Mouse (Mus musculus) kidney, postnatal 0 days (tissue): ENCODE data around the gene Col4a2. TPM values are rescaled to one million over a fixed set of nuclear protein-coding genes. Genes with fewer than 3 reads are reported as not detected.

Experiments used
- ATAC-seq: fragments of 200-750 bp; cut with Nextera tagmentation; replicated peaks from 2 replicates; pipeline ENCODE4 v1.8.0; 2017; ENCODE audit warnings: low read depth, moderate number of reproducible peaks, moderate TSS enrichment, moderate library complexity; ENCODE audit not compliant: low FRiP score
- DNase-seq: peaks from one replicate; pipeline ENCODE4 v3.0.0-alpha.2; 2016; ENCODE audit warnings: low spot score
- H3K27ac ChIP-seq: fragments of 300-500 bp; sonication (generic); 2 replicates; pipeline ENCODE4 v1.5.1; 2014; ENCODE audit warnings: mild to moderate bottlenecking
- H3K27me3 ChIP-seq: fragments of 300-500 bp; sonication (generic); 2 replicates; pipeline ENCODE4 v1.6.1; 2014; ENCODE audit warnings: low read length, mixed read lengths; ENCODE audit not compliant: insufficient read depth
- H3K36me3 ChIP-seq: fragments of 300-500 bp; sonication (generic); 2 replicates; pipeline ENCODE4 v1.6.1; 2014; ENCODE audit warnings: low read length, mixed read lengths; ENCODE audit not compliant: insufficient read depth
- H3K4me1 ChIP-seq: fragments of 300-500 bp; sonication (generic); replicated peaks from 2 replicates; pipeline ENCODE4 v1.6.1; 2014; ENCODE audit warnings: antibody characterized with exemption, low read length, mixed read lengths; ENCODE audit not compliant: insufficient read depth
- H3K4me2 ChIP-seq: fragments of 300-500 bp; sonication (generic); 2 replicates; pipeline ENCODE4 v1.6.1; 2014; ENCODE audit warnings: mild to moderate bottlenecking, low read length, moderate library complexity, mixed read lengths
- H3K4me3 ChIP-seq: fragments of 300-500 bp; sonication (generic); replicated peaks from 2 replicates; pipeline ENCODE4 v1.5.1; 2014; ENCODE audit warnings: low read depth, low read length
- H3K9ac ChIP-seq: fragments of 300-500 bp; sonication (generic); 2 replicates; pipeline ENCODE4 v1.6.1; 2014; ENCODE audit warnings: low read depth, low read length
- H3K9me3 ChIP-seq: fragments of 300-500 bp; sonication (generic); replicated peaks from 2 replicates; pipeline ENCODE4 v1.6.1; 2016; ENCODE audit warnings: low read length, inconsistent platforms, mixed read lengths
- CTCF ChIP-seq: IDR thresholded peaks from 2 replicates; pipeline ENCODE4 v1.5.1; 2016; ENCODE audit warnings: antibody characterized with exemption, low read depth, mild to moderate bottlenecking, moderate library complexity
- WGBS: fragments of 180-500 bp; shearing (Covaris S2); extraction: QIAGEN DNeasy Blood & Tissue Kit; methylation state at CpG from one replicate; pipeline ENCODE4 v1.1.7; 2014; 5-methylcytosine and 5-hydroxymethylcytosine counted together
- polyA plus RNA-seq: library from polyadenylated mRNA; unstranded; fragments of >200 nt; fragmentation: Nextera tagmentation; extraction: Ambion mirVana; gene quantifications from 2 replicates; pipeline ENCODE4 v1.2.1, GENCODE M21; 2015

The Col4a2 gene
- polyA plus RNA-seq, 1 experiment from 2014 or later = 140 TPM

DNA sequence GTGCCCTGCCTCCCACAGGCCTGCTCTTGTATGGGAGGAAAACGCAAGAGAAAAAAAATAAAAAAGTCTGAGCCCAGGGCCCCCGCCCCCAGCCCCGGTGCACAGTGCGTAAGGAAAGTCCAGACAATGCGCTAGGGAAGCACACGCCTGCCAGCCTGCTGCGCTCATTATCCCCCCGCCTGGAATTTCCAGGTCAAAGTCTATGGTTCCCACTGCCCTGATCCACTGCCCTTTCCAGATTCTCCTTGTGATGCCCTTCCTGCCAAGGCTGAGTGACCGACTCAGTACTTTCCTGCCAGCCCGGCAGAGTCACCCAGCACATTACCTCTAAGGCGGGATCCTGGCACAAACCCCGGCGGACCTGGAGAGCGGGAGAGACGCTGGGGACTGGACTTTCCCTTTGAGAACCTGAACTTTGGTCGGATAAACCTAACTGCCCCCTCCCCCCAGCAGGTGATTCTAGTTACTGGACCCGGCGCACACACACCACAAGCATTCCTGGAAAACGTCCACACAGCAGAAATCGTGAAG, 33.2 kb upstream of the Col4a2 start:
- ATAC-seq (peak; percentile 77), DNase-seq (peak; percentile 81)
- WGBS = 33% methylated on average over 20 of the region's 20 CpGs
- Histone ChIP-seq H3K36me3 (no peaks in the 10 kb centered on the region), H3K27me3 (no peaks in the 10 kb centered on the region), H3K4me3 (no peak overlapping the region), H3K27ac (peak overlapping the region; percentile 74), H3K9ac (no peak overlapping the region; the same call in 1 of the 2 replicates), H3K4me1 (peaks cover 67% of the 10 kb centered on the region), H3K4me2 (peak overlapping the region; percentile 25), H3K9me3 (no peaks in the 10 kb centered on the region)
- peak; percentile 19; the same call in 1 of the 2 replicates for TF ChIP-seq CTCF

DNA sequence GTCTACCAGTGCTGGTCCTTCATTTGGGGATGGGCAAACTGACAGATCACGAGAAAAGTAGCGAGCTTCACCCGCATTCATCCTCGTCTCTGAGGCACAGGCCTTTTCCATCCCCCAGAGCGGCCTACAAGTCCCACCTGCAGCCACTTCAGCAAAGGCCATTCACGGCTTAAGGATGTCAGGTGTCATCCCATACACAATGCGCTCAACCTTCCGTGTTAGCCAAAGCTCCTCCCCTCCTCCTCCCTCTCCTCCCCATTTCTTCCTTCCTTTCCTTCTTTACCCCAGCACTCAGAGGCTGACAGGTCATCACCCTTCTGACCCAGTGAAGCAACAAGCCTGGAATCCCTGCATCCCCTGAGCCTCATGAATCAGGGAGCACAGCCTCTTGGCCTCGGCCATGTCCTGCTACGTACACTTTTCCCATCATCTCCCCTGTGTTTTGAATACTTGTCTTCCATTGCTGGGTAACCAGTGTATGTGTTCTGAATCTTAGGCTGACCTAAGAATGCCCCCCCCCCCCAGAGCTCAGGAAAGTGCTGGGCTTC, 31.8 kb upstream of the Col4a2 start:
- Histone ChIP-seq H3K4me1 (peaks cover 67% of the 10 kb centered on the region), H3K9ac (no peak overlapping the region), H3K27ac (peak overlapping the region; percentile 74), H3K4me3 (no peak overlapping the region), H3K27me3 (no peaks in the 10 kb centered on the region), H3K9me3 (no peaks in the 10 kb centered on the region), H3K36me3 (no peaks in the 10 kb centered on the region), H3K4me2 (no peak overlapping the region)
- WGBS = 63% methylated on average over 10 of the region's 10 CpGs
- ATAC-seq (no peak), DNase-seq (no peak)
- no peak for TF ChIP-seq CTCF

DNA sequence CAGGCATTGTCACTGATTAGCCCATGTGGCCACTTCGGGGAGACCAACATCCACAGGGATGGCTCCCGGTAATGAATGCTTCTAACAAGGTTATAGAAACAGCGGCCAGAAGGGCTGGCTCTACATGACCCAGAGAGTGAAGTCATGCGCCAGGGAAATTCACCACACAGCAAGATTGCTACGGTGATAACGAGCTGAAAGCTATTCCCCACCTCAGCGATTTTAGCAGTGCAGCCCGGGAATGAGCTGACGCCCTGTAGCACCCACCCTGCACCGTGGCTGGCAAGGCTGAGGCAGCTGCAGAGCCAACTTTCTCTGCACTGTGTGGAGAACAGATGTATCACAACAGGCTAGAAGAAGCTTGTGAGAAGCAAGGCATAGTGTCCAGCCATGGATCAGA, 30.5 kb upstream of the Col4a2 start:
- ATAC-seq = peak; percentile 39

DNA sequence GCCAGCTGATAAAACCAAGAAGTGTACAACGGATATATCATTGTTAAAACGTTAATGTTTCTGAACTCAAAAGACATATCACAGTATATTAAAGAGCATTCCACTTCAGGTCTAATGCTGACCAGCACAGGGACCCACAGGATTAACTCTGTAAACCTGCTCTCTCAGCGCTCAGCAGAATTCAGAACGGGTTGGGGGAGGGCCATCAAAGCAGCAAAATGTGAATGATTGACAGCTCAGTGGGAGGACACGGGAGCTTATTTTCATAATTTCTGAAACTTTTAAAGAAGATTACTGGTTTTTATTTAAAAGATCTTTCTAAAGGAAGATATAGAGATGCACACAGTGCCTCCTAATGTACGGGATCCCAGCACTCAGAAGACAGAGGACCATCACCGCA, 29.9 kb upstream of the Col4a2 start:
- Histone ChIP-seq H3K27me3 (no peaks in the 10 kb centered on the region), H3K9me3 (no peaks in the 10 kb centered on the region), H3K4me2 (no peak overlapping the region), H3K9ac (no peak overlapping the region), H3K27ac (peak overlapping the region; percentile 74), H3K36me3 (no peaks in the 10 kb centered on the region), H3K4me3 (no peak overlapping the region), H3K4me1 (peaks cover 66% of the 10 kb centered on the region)
- DNase-seq (no peak), ATAC-seq (no peak)
- no peak for TF ChIP-seq CTCF
- 61% methylated on average over 7 of the region's 7 CpGs for WGBS

More for the DNA sequence above, 30.5 kb upstream of the Col4a2 start:
- no peak for TF ChIP-seq CTCF
- no peaks in the 10 kb centered on the region for H3K27me3 ChIP-seq
- H3K9me3 ChIP-seq = no peaks in the 10 kb centered on the region
- 53% methylated on average over 10 of the region's 10 CpGs for WGBS
- H3K9ac ChIP-seq = no peak overlapping the region
- H3K36me3 ChIP-seq = no peaks in the 10 kb centered on the region
- peaks cover 67% of the 10 kb centered on the region for H3K4me1 ChIP-seq
- no peak overlapping the region for H3K4me3 ChIP-seq
- no peak for DNase-seq
- no peak overlapping the region for H3K4me2 ChIP-seq
- peak overlapping the region; percentile 74 for H3K27ac ChIP-seq

DNA sequence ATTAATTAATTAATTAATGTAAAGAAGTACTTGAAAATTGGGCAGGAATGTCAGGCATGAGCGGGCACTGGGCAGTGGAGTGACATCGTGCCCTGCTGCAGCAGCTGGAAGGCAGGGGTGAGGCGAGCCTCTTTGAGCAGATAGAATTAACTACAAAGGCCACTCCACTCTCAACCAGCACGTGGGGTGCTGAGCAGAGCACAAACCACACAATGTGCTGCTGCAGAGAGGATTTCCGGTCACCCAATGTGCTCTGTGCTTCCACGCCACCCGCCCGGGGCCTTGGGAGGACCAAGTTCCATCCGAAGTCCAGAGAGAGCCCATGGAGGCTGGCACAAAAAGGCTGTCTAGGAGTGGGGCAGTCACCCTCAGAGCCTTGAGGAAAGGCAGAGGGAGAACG, 29.4 kb upstream of the Col4a2 start:
- Histone ChIP-seq H3K27me3 (no peaks in the 10 kb centered on the region), H3K9me3 (no peaks in the 10 kb centered on the region), H3K27ac (peak overlapping the region; percentile 74), H3K36me3 (no peaks in the 10 kb centered on the region), H3K4me3 (no peak overlapping the region), H3K4me2 (no peak overlapping the region), H3K4me1 (peaks cover 62% of the 10 kb centered on the region), H3K9ac (no peak overlapping the region)
- TF ChIP-seq CTCF = no peak
- ATAC-seq = peak; percentile 25; the same call in 1 of the 2 replicates
- DNase-seq = no peak
- WGBS = 38% methylated on average over 10 of the region's 10 CpGs

DNA sequence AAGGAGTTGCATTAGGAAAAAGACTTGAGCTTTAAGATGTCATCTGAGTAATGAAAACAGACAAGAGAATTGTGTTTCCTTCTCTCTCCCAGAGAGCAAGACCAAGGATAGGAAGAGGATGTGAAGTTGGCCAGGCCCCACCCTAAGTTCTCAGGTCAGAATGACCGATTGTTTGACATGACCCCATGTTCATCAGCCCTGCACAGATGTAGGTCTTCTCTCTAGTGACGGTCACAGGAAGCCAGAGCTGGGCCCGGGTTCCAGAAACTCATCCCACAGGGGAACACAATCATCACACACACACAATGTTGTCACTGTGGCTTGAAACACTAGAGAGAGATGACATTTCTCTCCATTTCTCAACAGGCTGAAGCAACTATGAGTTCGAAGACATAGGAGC, 27.2 kb upstream of the Col4a2 start:
- Histone ChIP-seq H3K36me3 (no peaks in the 10 kb centered on the region), H3K27ac (no peak overlapping the region), H3K9ac (no peak overlapping the region), H3K4me1 (peaks cover 42% of the 10 kb centered on the region), H3K4me2 (no peak overlapping the region), H3K27me3 (no peaks in the 10 kb centered on the region), H3K4me3 (no peak overlapping the region), H3K9me3 (no peaks in the 10 kb centered on the region)
- TF ChIP-seq CTCF = no peak
- DNase-seq = no peak
- 48% methylated on average over 4 of the region's 4 CpGs for WGBS
- ATAC-seq = no peak

DNA sequence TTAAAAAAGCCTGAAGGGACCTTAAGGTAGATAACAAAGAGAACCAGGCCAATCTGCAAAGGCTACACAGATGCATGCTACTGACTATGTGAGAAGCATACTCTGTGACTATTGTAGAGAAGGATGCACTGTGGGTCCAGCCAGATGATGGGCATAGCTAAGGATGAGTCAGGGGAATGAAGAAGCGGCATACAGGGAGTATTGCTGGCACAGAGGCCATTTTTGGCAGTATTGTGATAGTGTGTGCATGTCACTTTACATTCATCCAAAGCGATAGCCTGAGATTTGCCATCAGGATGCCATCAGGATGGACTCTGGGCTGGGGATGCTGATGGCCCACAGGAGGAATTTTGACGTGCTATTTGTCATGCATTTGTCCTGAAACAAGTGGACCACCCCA, 25.5 kb upstream of the Col4a2 start:
- H3K27me3 ChIP-seq = no peaks in the 10 kb centered on the region
- H3K9me3 ChIP-seq = no peaks in the 10 kb centered on the region
- H3K27ac ChIP-seq = no peak overlapping the region
- H3K4me3 ChIP-seq = no peak overlapping the region
- H3K9ac ChIP-seq = no peak overlapping the region
- WGBS = 71% methylated on average over 3 of the region's 3 CpGs
- no peak for TF ChIP-seq CTCF
- no peak overlapping the region for H3K4me2 ChIP-seq
- ATAC-seq (no peak), DNase-seq (no peak)
- H3K36me3 ChIP-seq = no peaks in the 10 kb centered on the region
- H3K4me1 ChIP-seq = peaks cover 29% of the 10 kb centered on the region
